Mouse (Mus musculus) skeletal muscle tissue, adult 2 months (tissue): ENCODE data around the gene Pgbd1.
"Not testable (repeated sequence)": the region's sequence is repeated elsewhere in the genome, so short reads cannot be mapped to it uniquely, and the experiment has no call there.

Experiments used
- DNase-seq: peaks from one replicate; pipeline ENCODE4 v3.0.0-alpha.2; 2012; ENCODE audit warnings: low read depth, low spot score

The Pgbd1 gene

GRCm38 (mm10) chr13:21415750-21416149 is 25.1 kb downstream of the Pgbd1 start:
- DNase-seq: no peak

- no peak for DNase-seq
Measured at GRCm38 (mm10) chr13:21415266-21415665, 25.6 kb downstream of the Pgbd1 start.

GRCm38 (mm10) chr13:21414231-21415212 is 26.3 kb downstream of the Pgbd1 start:
- no peak for DNase-seq

- DNase-seq: no peak
Measured at GRCm38 (mm10) chr13:21408805-21409459, 31.9 kb downstream of the Pgbd1 start.

- DNase-seq: peak; percentile 88
Measured at GRCm38 (mm10) chr13:21407969-21408804, 32.7 kb downstream of the Pgbd1 start.

GRCm38 (mm10) chr13:21407341-21407740 is 33.5 kb downstream of the Pgbd1 start:
- DNase-seq: no peak

- no peak for DNase-seq
Measured at GRCm38 (mm10) chr13:21402848-21403247, 38.0 kb downstream of the Pgbd1 start.

- DNase-seq: peak; percentile 64
Measured at GRCm38 (mm10) chr13:21402287-21402846, 38.5 kb downstream of the Pgbd1 start, which contains the start of gene Zkscan3. Gene Zkscan3 (minus strand): TSS chr13:21402755.

- no peak for DNase-seq
Measured at GRCm38 (mm10) chr13:21401636-21402286, 39.1 kb downstream of the Pgbd1 start.

- no peak for DNase-seq
Measured at GRCm38 (mm10) chr13:21401166-21401565, 39.7 kb downstream of the Pgbd1 start.

GRCm38 (mm10) chr13:21397486-21397885 is 43.4 kb downstream of the Pgbd1 start:
- no peak for DNase-seq

- DNase-seq: not testable (repeated sequence)
Measured at GRCm38 (mm10) chr13:21396048-21396447, 44.8 kb downstream of the Pgbd1 start.

- DNase-seq: no peak
Measured at GRCm38 (mm10) chr13:21395623-21396022, 45.2 kb downstream of the Pgbd1 start.

- no peak for DNase-seq
Measured at GRCm38 (mm10) chr13:21395211-21395610, 45.6 kb downstream of the Pgbd1 start.

- no peak for DNase-seq
Measured at GRCm38 (mm10) chr13:21377773-21378172, 63.1 kb downstream of the Pgbd1 start.

- no peak for DNase-seq
Measured at GRCm38 (mm10) chr13:21372700-21373099, 68.2 kb downstream of the Pgbd1 start.
